Mouse (Mus musculus): ENCODE data around the gene Rabgap1l. TPM values are rescaled to one million over a fixed set of nuclear protein-coding genes. Genes with fewer than 3 reads are reported as not detected.
A peak's percentile ranks its signal among the peaks of the same experiment; 100 is the strongest.

The Rabgap1l gene
- polyA plus RNA-seq, 1 experiment from 2014 or later: 49.4 TPM

DNA sequence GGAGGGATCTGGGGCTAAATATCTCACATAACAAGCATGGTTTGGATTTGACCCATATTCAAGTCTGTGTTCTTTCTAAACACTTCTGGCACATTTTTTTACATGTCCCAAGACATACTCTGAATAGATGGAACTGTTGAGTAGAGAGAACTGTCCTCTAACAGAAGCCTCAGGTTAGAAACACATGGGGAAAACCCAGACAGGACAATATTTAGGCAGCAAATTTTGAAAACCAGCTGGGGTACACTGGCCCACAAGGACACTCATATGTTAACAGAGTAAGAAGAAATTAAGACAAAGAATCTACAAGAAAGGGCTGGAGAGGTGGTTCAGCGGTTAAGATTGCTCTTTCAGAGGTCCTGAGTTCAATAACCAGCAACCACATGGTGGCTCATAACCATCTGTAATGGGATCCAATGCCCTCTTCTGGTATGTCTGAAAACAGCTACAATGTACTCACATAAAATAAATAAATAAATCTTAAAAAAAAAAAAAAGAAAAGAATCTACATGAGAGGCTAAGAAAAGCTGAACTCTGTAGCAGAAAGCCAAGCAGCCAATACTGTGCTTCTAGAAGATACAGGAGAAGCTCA is 554.1 kb downstream of the Rabgap1l start:
- H3K9ac ChIP-seq (replicated peaks; ENCODE audit: low read depth, low read length): no peak overlapping the region

DNA sequence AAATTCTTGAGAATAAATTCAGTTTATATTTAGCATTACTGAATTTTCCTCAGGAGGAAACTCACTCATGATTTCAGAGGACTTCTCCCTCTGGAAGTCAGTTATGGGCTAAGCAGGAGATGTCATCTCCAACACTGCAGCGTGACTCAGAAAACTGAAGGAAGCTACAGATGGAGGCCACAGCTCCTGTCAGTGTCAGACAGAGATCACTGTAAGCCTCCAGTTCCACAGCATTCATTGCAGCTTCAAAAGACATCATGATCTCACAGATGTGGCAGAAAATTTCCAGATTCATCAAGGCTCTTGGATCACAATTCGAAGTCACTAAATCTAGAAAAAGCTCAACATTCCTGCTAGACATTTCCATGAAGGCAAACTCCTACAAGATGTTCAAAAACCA is 555.0 kb downstream of the Rabgap1l start:
- 100% methylated on average over 2 of the region's 2 CpGs for WGBS
- ATAC-seq: no peak
- H3K27ac ChIP-seq (ENCODE audit: low read length): no peak overlapping the region
- no peak overlapping the region for H3K4me2 ChIP-seq (ENCODE audit: low read length)
- H3K9ac ChIP-seq (replicated peaks; ENCODE audit: low read depth, low read length): no peak overlapping the region
- H3K4me3 ChIP-seq (replicated peaks; ENCODE audit: low read length): no peak overlapping the region
- no peaks in the 10 kb centered on the region for H3K27me3 ChIP-seq (replicated peaks; ENCODE audit: control insufficient read depth, insufficient read depth, low read length)
- no peaks in the 10 kb centered on the region for H3K36me3 ChIP-seq (ENCODE audit: control insufficient read depth, insufficient read depth)
- H3K4me1 ChIP-seq (replicated peaks; ENCODE audit: control insufficient read depth, insufficient read depth, low read length): 0 out of 2 replicates have a peak, but pooled peaks cover 2% of the 10 kb centered on the region
- H3K9me3 ChIP-seq (ENCODE audit: control insufficient read depth, low read length): no peaks in the 10 kb centered on the region

More for the DNA sequence above, 554.1 kb downstream of the Rabgap1l start:
- 96% methylated on average over 1 of the region's 1 CpGs for WGBS
- H3K4me2 ChIP-seq (ENCODE audit: low read length): no peak overlapping the region
- H3K9me3 ChIP-seq (ENCODE audit: control insufficient read depth, low read length): no peaks in the 10 kb centered on the region
- no peak overlapping the region for H3K27ac ChIP-seq (ENCODE audit: low read length)
- H3K36me3 ChIP-seq (ENCODE audit: control insufficient read depth, insufficient read depth): no peaks in the 10 kb centered on the region
- no peak for ATAC-seq
- no peak overlapping the region for H3K4me3 ChIP-seq (replicated peaks; ENCODE audit: low read length)
- no peaks in the 10 kb centered on the region for H3K27me3 ChIP-seq (replicated peaks; ENCODE audit: control insufficient read depth, insufficient read depth, low read length)
- H3K4me1 ChIP-seq (replicated peaks; ENCODE audit: control insufficient read depth, insufficient read depth, low read length): 0 out of 2 replicates have a peak, but pooled peaks cover 1% of the 10 kb centered on the region

DNA sequence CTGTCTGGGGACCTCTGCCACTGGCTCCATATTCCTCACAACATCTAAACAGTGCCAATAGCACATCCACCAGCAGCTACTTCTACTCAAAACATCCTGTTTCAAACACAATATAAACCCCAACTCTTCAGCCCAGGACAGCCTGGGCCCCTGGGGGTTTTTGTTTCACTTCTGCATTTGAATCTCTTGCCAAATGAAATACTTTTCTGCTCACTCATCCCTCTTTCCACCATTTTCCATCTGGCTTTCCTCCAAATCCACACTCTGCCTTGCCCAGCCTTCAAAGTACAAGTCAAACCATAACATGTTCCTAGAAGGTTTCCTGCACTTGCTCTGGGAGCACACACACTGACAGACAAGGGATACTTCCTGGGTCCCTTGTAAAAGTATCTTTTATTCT is 559.1 kb downstream of the Rabgap1l start:
- Histone ChIP-seq H3K4me1 (replicated peaks; ENCODE audit: control insufficient read depth, insufficient read depth, low read length) (peaks cover 6% of the 10 kb centered on the region), H3K9ac (replicated peaks; ENCODE audit: low read depth, low read length) (no peak overlapping the region), H3K36me3 (ENCODE audit: control insufficient read depth, insufficient read depth) (no peaks in the 10 kb centered on the region), H3K27ac (ENCODE audit: low read length) (no peak overlapping the region), H3K27me3 (replicated peaks; ENCODE audit: control insufficient read depth, insufficient read depth, low read length) (no peaks in the 10 kb centered on the region), H3K4me2 (ENCODE audit: low read length) (no peak overlapping the region), H3K4me3 (replicated peaks; ENCODE audit: low read length) (no peak overlapping the region), H3K9me3 (ENCODE audit: control insufficient read depth, low read length) (no peaks in the 10 kb centered on the region)
- no peak for ATAC-seq

DNA sequence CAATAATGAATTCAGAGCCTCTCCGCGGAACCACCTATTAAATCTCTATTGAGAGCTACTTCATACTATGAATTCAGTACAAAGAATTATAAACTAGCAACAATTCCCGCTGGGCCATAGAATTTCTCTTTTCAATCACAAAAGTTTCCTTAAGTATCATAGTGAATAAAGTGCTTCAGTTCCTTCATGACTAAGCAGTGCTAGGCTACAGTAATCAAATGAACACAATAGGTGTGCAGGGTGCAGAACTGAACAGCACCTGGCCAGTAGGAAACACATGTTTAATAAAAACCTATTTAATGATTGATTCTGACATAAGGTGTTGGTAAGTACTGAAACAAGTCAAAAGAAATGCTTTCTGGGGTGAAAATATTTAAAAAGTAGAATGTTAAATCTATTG is 560.9 kb downstream of the Rabgap1l start:
- peaks cover 6% of the 10 kb centered on the region for H3K4me1 ChIP-seq (replicated peaks; ENCODE audit: control insufficient read depth, insufficient read depth, low read length)
- no peaks in the 10 kb centered on the region for H3K9me3 ChIP-seq (ENCODE audit: control insufficient read depth, low read length)
- peak; percentile 40 for ATAC-seq
- no peak overlapping the region for H3K9ac ChIP-seq (replicated peaks; ENCODE audit: low read depth, low read length)
- H3K36me3 ChIP-seq (ENCODE audit: control insufficient read depth, insufficient read depth): no peaks in the 10 kb centered on the region
- 48% methylated on average over 3 of the region's 3 CpGs for WGBS
- no peak overlapping the region for H3K27ac ChIP-seq (ENCODE audit: low read length)
- H3K4me2 ChIP-seq (ENCODE audit: low read length): no peak overlapping the region
- H3K4me3 ChIP-seq (replicated peaks; ENCODE audit: low read length): no peak overlapping the region
- H3K27me3 ChIP-seq (replicated peaks; ENCODE audit: control insufficient read depth, insufficient read depth, low read length): no peaks in the 10 kb centered on the region

DNA sequence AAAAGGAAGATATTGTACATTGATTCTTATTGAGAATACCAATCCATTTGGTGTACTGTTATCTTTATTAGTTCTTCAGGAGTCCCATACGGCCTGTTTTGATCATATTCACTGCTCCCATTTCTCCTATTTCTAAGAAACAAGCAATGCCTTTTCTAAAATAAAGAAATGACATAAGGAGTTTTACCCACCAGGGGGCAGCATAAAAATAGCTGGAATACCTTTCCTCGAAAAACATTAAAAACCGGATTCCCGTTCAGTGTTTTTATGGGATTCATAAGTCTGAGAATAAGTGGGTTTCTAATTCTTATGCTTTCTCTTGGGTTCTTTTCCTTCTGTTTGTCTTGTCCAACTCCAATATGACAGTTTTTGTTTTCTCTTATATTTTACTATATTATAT is 562.0 kb downstream of the Rabgap1l start:
- Histone ChIP-seq H3K9ac (replicated peaks; ENCODE audit: low read depth, low read length) (no peak overlapping the region), H3K4me1 (replicated peaks; ENCODE audit: control insufficient read depth, insufficient read depth, low read length) (peaks cover 6% of the 10 kb centered on the region), H3K27me3 (replicated peaks; ENCODE audit: control insufficient read depth, insufficient read depth, low read length) (no peaks in the 10 kb centered on the region), H3K9me3 (ENCODE audit: control insufficient read depth, low read length) (no peaks in the 10 kb centered on the region), H3K4me2 (ENCODE audit: low read length) (no peak overlapping the region), H3K36me3 (ENCODE audit: control insufficient read depth, insufficient read depth) (no peaks in the 10 kb centered on the region), H3K27ac (ENCODE audit: low read length) (no peak overlapping the region), H3K4me3 (replicated peaks; ENCODE audit: low read length) (no peak overlapping the region)
- ATAC-seq: no peak
- WGBS: 49% methylated on average over 4 of the region's 4 CpGs

DNA sequence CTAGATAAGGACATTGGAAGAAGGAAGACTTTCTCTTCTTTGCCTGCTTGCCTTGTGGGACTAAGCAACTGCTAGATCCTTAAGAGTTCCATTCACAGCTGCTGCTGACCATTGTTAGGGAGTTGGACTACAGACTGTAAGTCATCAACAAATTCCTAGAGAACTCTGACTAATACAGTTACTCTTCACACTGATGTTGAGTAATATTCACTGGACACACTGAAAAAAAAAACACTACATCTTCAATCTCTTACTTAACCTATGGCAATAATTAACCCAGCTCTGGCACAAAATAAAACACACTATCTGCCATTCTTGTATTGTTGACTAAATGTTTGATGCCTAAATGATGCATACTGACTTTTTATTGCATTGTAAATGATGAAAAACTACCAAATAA is 565.2 kb downstream of the Rabgap1l start:
- no peak overlapping the region for H3K9ac ChIP-seq (replicated peaks; ENCODE audit: low read depth, low read length)
- H3K4me1 ChIP-seq (replicated peaks; ENCODE audit: control insufficient read depth, insufficient read depth, low read length): peaks cover 4% of the 10 kb centered on the region
- H3K4me3 ChIP-seq (replicated peaks; ENCODE audit: low read length): no peak overlapping the region
- no peaks in the 10 kb centered on the region for H3K27me3 ChIP-seq (replicated peaks; ENCODE audit: control insufficient read depth, insufficient read depth, low read length)
- H3K9me3 ChIP-seq (ENCODE audit: control insufficient read depth, low read length): no peaks in the 10 kb centered on the region
- no peak overlapping the region for H3K27ac ChIP-seq (ENCODE audit: low read length)
- H3K4me2 ChIP-seq (ENCODE audit: low read length): no peak overlapping the region
- peaks cover 3% of the 10 kb centered on the region for H3K36me3 ChIP-seq (ENCODE audit: control insufficient read depth, insufficient read depth)
- no peak for ATAC-seq

DNA sequence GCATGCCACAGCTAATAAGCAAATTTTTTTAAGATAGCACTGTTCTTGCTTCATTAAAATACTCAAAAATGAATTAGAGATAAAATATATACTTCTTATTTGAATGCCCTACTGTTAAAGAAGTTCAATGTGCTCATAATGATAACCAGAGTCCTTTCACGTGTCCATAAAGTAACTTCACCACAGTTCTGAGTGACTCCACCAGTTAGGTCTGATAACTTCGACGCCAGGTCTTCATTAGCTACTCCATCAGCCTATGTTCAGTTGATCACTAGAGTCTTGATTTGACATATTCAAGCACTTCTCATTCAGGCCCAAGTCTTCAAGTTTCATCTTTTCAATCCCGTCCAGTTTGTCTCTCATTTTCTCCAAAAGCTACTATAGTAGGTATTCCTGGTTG is 565.8 kb downstream of the Rabgap1l start:
- ATAC-seq: no peak

DNA sequence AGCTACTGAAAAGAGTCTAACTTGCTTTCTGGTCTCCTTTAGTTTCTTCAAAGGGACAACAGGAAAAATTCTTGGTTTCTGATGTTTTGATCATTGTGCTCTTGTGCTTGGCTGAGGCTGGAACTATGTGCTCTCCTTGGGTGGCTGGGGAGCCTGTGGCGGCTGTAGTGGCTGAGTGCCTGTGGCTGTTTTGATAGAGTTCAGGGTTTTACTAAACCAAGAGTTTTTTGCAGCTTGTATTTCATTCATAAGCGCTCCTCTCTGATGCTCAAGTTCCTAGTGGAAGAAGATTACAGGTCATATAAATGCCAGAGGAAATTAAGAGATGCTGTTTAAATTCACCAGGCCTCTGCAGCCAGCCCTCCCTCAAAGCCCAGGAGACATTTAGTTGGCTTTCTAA is 568.9 kb downstream of the Rabgap1l start:
- Histone ChIP-seq H3K4me1 (replicated peaks; ENCODE audit: control insufficient read depth, insufficient read depth, low read length) (no peaks in the 10 kb centered on the region), H3K4me2 (ENCODE audit: low read length) (no peak overlapping the region), H3K9ac (replicated peaks; ENCODE audit: low read depth, low read length) (no peak overlapping the region), H3K36me3 (ENCODE audit: control insufficient read depth, insufficient read depth) (peaks cover 3% of the 10 kb centered on the region), H3K4me3 (replicated peaks; ENCODE audit: low read length) (no peak overlapping the region), H3K9me3 (ENCODE audit: control insufficient read depth, low read length) (no peaks in the 10 kb centered on the region), H3K27ac (ENCODE audit: low read length) (no peak overlapping the region), H3K27me3 (replicated peaks; ENCODE audit: control insufficient read depth, insufficient read depth, low read length) (no peaks in the 10 kb centered on the region)
- no peak for ATAC-seq
- 88% methylated on average over 2 of the region's 2 CpGs for WGBS

More for the DNA sequence above, 565.8 kb downstream of the Rabgap1l start:
- peaks cover 4% of the 10 kb centered on the region for H3K4me1 ChIP-seq (replicated peaks; ENCODE audit: control insufficient read depth, insufficient read depth, low read length)
- WGBS: 91% methylated on average over 4 of the region's 4 CpGs
- H3K4me3 ChIP-seq (replicated peaks; ENCODE audit: low read length): no peak overlapping the region
- peaks cover 3% of the 10 kb centered on the region for H3K36me3 ChIP-seq (ENCODE audit: control insufficient read depth, insufficient read depth)
- no peak overlapping the region for H3K4me2 ChIP-seq (ENCODE audit: low read length)
- no peak overlapping the region for H3K9ac ChIP-seq (replicated peaks; ENCODE audit: low read depth, low read length)
- H3K27ac ChIP-seq (ENCODE audit: low read length): no peak overlapping the region
- no peaks in the 10 kb centered on the region for H3K27me3 ChIP-seq (replicated peaks; ENCODE audit: control insufficient read depth, insufficient read depth, low read length)
- H3K9me3 ChIP-seq (ENCODE audit: control insufficient read depth, low read length): no peaks in the 10 kb centered on the region

DNA sequence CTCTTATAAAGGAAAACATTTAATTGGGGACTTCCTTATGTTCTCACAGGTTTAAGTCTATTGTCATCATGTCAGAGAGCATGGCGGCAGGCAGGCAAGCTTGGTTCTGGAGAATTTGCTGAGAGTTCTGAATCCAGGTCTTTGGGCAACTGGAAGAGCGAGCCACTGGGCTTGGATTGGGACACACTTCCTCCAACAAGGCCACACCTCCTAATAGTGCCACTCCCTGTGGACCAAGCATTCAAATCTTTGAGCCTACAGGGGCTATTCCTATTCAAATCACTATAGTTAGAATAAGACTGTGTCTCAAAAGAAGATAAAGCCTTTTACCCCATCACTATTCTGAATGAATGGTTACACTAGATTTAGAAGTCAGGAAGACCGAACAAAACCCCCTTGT is 575.1 kb downstream of the Rabgap1l start:
- Histone ChIP-seq H3K4me1 (replicated peaks; ENCODE audit: control insufficient read depth, insufficient read depth, low read length) (peaks cover 8% of the 10 kb centered on the region; the same call in 1 of the 2 replicates), H3K27ac (ENCODE audit: low read length) (no peak overlapping the region), H3K4me3 (replicated peaks; ENCODE audit: low read length) (no peak overlapping the region), H3K9me3 (ENCODE audit: control insufficient read depth, low read length) (no peaks in the 10 kb centered on the region), H3K27me3 (replicated peaks; ENCODE audit: control insufficient read depth, insufficient read depth, low read length) (no peaks in the 10 kb centered on the region), H3K4me2 (ENCODE audit: low read length) (no peak overlapping the region), H3K9ac (replicated peaks; ENCODE audit: low read depth, low read length) (no peak overlapping the region), H3K36me3 (ENCODE audit: control insufficient read depth, insufficient read depth) (no peaks in the 10 kb centered on the region)
- 86% methylated on average over 3 of the region's 3 CpGs for WGBS
- ATAC-seq: no peak

DNA sequence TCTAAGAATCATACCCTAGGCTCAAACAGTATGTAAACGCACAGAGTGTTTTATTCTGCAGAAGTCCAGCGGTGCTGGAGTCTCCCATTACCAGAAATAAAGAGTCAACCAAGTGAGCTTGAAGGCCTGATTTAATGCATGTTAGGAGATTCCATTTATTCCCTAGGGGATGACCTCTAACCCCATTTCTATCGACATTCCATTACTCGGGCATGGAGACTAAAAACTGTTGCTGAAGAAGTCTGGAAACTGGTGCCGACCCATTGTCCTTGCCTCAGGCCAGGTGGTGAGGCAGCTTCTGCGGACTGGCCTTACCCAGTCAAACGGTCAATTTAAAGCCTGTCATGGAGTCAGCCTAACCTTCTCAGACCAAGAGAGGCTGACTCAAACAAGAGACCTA is 578.8 kb downstream of the Rabgap1l start:
- Histone ChIP-seq H3K9ac (replicated peaks; ENCODE audit: low read depth, low read length) (no peak overlapping the region), H3K4me2 (ENCODE audit: low read length) (no peak overlapping the region), H3K9me3 (ENCODE audit: control insufficient read depth, low read length) (no peaks in the 10 kb centered on the region), H3K4me1 (replicated peaks; ENCODE audit: control insufficient read depth, insufficient read depth, low read length) (peaks cover 23% of the 10 kb centered on the region), H3K36me3 (ENCODE audit: control insufficient read depth, insufficient read depth) (no peaks in the 10 kb centered on the region), H3K4me3 (replicated peaks; ENCODE audit: low read length) (no peak overlapping the region), H3K27me3 (replicated peaks; ENCODE audit: control insufficient read depth, insufficient read depth, low read length) (no peaks in the 10 kb centered on the region), H3K27ac (ENCODE audit: low read length) (peak overlapping the region; percentile 10)
- no peak for ATAC-seq
- WGBS: 92% methylated on average over 7 of the region's 7 CpGs
